8 mouse cellular contexts compared by ENCODE assay signal in genomic region chr7:24482208-24483020, GRCm38 (mm10). TPM values are rescaled to one million over a fixed set of nuclear protein-coding genes. Genes with fewer than 3 reads are reported as not detected.
DNase-seq lines count a peak whose midpoint lies in the region; ATAC-seq and TF ChIP-seq lines count a peak whose summit lies in the region.

No protein-coding gene starts in this region.

- H3K4me2 ChIP-seq in hindbrain, embryonic 15.5 days: peak overlapping the region; percentile 76
- H3K4me2 ChIP-seq in midbrain, embryonic 16.5 days (ENCODE audit: low read length): peak overlapping the region; percentile 75

- WGBS in kidney, adult 2 months: 3% methylated on average over 25 of the region's 38 CpGs
- WGBS in hindbrain, embryonic 15.5 days: 2% methylated on average over 13 of the region's 38 CpGs
- WGBS in midbrain, embryonic 16.5 days: 1% methylated on average over 16 of the region's 38 CpGs

- no peak for TF ChIP-seq POLR2A in kidney, adult 2 months (IDR thresholded peaks at IDR 0.05; ENCODE audit: low read depth, low read length)
- TF ChIP-seq POLR2A in cortical plate, adult 2 months (IDR thresholded peaks at IDR 0.05; ENCODE audit: extremely low read depth, insufficient read depth, low read length): no peak

- ATAC-seq in hindbrain, embryonic 15.5 days (ENCODE audit: low FRiP score, low read depth): peak; percentile 31
- peak; percentile 9 for ATAC-seq in midbrain, embryonic 16.5 days

- H3K9ac ChIP-seq in hindbrain, embryonic 15.5 days: peak overlapping the region; percentile 88
- H3K9ac ChIP-seq in midbrain, embryonic 16.5 days (ENCODE audit: low read depth, low read length): peak overlapping the region; percentile 90

- intact Hi-C loops in gastrocnemius, postnatal 36 days (cut with DNase I): no loop called here

- H3K4me1 ChIP-seq in kidney, adult 2 months (ENCODE audit: control insufficient read depth, insufficient read depth, low read length): peaks cover 9% of the 10 kb centered on the region
- peaks cover 2% of the 10 kb centered on the region for H3K4me1 ChIP-seq in cortical plate, adult 2 months (ENCODE audit: control insufficient read depth, insufficient read depth, low read length)
- peaks cover 71% of the 10 kb centered on the region for H3K4me1 ChIP-seq in hindbrain, embryonic 15.5 days (replicated peaks)
- peaks cover 56% of the 10 kb centered on the region for H3K4me1 ChIP-seq in midbrain, embryonic 16.5 days (ENCODE audit: control insufficient read depth, insufficient read depth, low read length)

- H3K36me3 ChIP-seq in kidney, adult 2 months (ENCODE audit: control insufficient read depth, insufficient read depth, low read length): no peaks in the 10 kb centered on the region
- no peaks in the 10 kb centered on the region for H3K36me3 ChIP-seq in hindbrain, embryonic 15.5 days
- no peaks in the 10 kb centered on the region for H3K36me3 ChIP-seq in midbrain, embryonic 16.5 days (ENCODE audit: control insufficient read depth, insufficient read depth, low read length)

- no peak for DNase-seq in kidney, adult 2 months
- no peak for DNase-seq in kidney, adult 18-20 months
- no peak for DNase-seq in urinary bladder, postnatal 4 days (ENCODE audit: low spot score in 2 of 2)
- no peak for DNase-seq in gastrocnemius, postnatal 25 days
- no peak for DNase-seq in gastrocnemius, postnatal 36 days

- H3K27me3 ChIP-seq in kidney, adult 2 months (replicated peaks; ENCODE audit: control insufficient read depth, insufficient read depth, low read length): no peaks in the 10 kb centered on the region
- no peaks in the 10 kb centered on the region for H3K27me3 ChIP-seq in hindbrain, embryonic 15.5 days
- no peaks in the 10 kb centered on the region for H3K27me3 ChIP-seq in midbrain, embryonic 16.5 days (ENCODE audit: control insufficient read depth, insufficient read depth, low read depth, low read length)

- H3K9me3 ChIP-seq in hindbrain, embryonic 15.5 days: no peaks in the 10 kb centered on the region
- H3K9me3 ChIP-seq in midbrain, embryonic 16.5 days (replicated peaks; ENCODE audit: control insufficient read depth, low read length, poor library complexity, severe bottlenecking): no peaks in the 10 kb centered on the region

- H3K27ac ChIP-seq in kidney, adult 2 months (ENCODE audit: insufficient read depth, low read depth, low read length): no peak overlapping the region
- peak overlapping the region; percentile 74 for H3K27ac ChIP-seq in cortical plate, adult 2 months (ENCODE audit: insufficient read depth, low read length)
- H3K27ac ChIP-seq in hindbrain, embryonic 15.5 days (replicated peaks): peak overlapping the region; percentile 91
- peak overlapping the region; percentile 87 for H3K27ac ChIP-seq in midbrain, embryonic 16.5 days (ENCODE audit: low read length)

- TF ChIP-seq CTCF in kidney, adult 2 months (conservative IDR thresholded peaks at IDR 0.05; ENCODE audit: insufficient read depth, insufficient read length, low read depth, low read length): no peak
- TF ChIP-seq CTCF in cortical plate, adult 2 months (IDR thresholded peaks at IDR 0.05; ENCODE audit: extremely low read depth, insufficient read depth, low read length): no peak

- peak overlapping the region; percentile 66 for H3K4me3 ChIP-seq in kidney, adult 2 months (ENCODE audit: insufficient read depth, low read depth, low read length)
- H3K4me3 ChIP-seq in cortical plate, adult 2 months (ENCODE audit: insufficient read depth, low read length): peak overlapping the region; percentile 61
- H3K4me3 ChIP-seq in hindbrain, embryonic 15.5 days: peak overlapping the region; percentile 78
- H3K4me3 ChIP-seq in midbrain, embryonic 16.5 days (ENCODE audit: low read depth, low read length): peak overlapping the region; percentile 66

RNA-seq across cellular contexts. Expression of gene Cadm4, which starts 0.6 kb away (rescaled TPM):
- 54.7 and 66.4 TPM in 2 replicates for polyA plus RNA-seq in kidney, adult 2 months (2012; rRNA removed)
- 234 and 237 TPM in 2 replicates for polyA plus RNA-seq in cortical plate, adult 2 months (2012; rRNA removed)
- polyA plus RNA-seq in hindbrain, embryonic 15.5 days (2015; fragmentation: Nextera tagmentation; extraction: Ambion mirVana): 77.9 and 80.4 TPM in 2 replicates
- polyA plus RNA-seq in midbrain, embryonic 16.5 days (2015; fragmentation: Nextera tagmentation; extraction: Ambion mirVana): 63.2 and 75.3 TPM in 2 replicates
- 1 to 10 TPM; 4.4 to 4.5 TPM for total RNA-seq in gastrocnemius, postnatal 25 days (2021)
- total RNA-seq in gastrocnemius, postnatal 36 days (2021): 1 to 10 TPM; 2.7 to 4.6 TPM

RNA-seq across cellular contexts. Expression of gene Plaur, which starts 20.1 kb away (rescaled TPM):
- polyA plus RNA-seq in kidney, adult 2 months (2012; rRNA removed): 10.1 and 12.9 TPM in 2 replicates
- 1.3 and 1.5 TPM in 2 replicates for polyA plus RNA-seq in cortical plate, adult 2 months (2012; rRNA removed)
- 1.3 and 1.5 TPM in 2 replicates for polyA plus RNA-seq in hindbrain, embryonic 15.5 days (2015; fragmentation: Nextera tagmentation; extraction: Ambion mirVana)
- polyA plus RNA-seq in midbrain, embryonic 16.5 days (2015; fragmentation: Nextera tagmentation; extraction: Ambion mirVana): 1.6 and 1.8 TPM in 2 replicates
- total RNA-seq in gastrocnemius, postnatal 25 days (2021): under 1 TPM in 1 of 2 experiments, not detected in 1; 0.75 TPM
- total RNA-seq in gastrocnemius, postnatal 36 days (2021): under 1 TPM; 0.61 to 0.64 TPM

RNA-seq across cellular contexts. Expression of gene Zfp428, which starts 24.4 kb away (rescaled TPM):
- 9.5 and 17.1 TPM in 2 replicates for polyA plus RNA-seq in kidney, adult 2 months (2012; rRNA removed)
- 71.7 and 73.4 TPM in 2 replicates for polyA plus RNA-seq in cortical plate, adult 2 months (2012; rRNA removed)
- polyA plus RNA-seq in hindbrain, embryonic 15.5 days (2015; fragmentation: Nextera tagmentation; extraction: Ambion mirVana): 281 and 307 TPM in 2 replicates
- polyA plus RNA-seq in midbrain, embryonic 16.5 days (2015; fragmentation: Nextera tagmentation; extraction: Ambion mirVana): 298 and 327 TPM in 2 replicates
- 1 to 10 TPM; 4.0 TPM for total RNA-seq in gastrocnemius, postnatal 25 days (2021)
- 1 to 10 TPM; 4.3 to 5.9 TPM for total RNA-seq in gastrocnemius, postnatal 36 days (2021)

RNA-seq across cellular contexts. Expression of gene AC161166.1, which starts 29.8 kb away (rescaled TPM):
- not detected in 2 replicates for polyA plus RNA-seq in kidney, adult 2 months (2012; rRNA removed)
- polyA plus RNA-seq in cortical plate, adult 2 months (2012; rRNA removed): not detected in 2 replicates
- polyA plus RNA-seq in hindbrain, embryonic 15.5 days (2015; fragmentation: Nextera tagmentation; extraction: Ambion mirVana): 1.00 and 1.5 TPM in 2 replicates
- 1.6 and 1.7 TPM in 2 replicates for polyA plus RNA-seq in midbrain, embryonic 16.5 days (2015; fragmentation: Nextera tagmentation; extraction: Ambion mirVana)
- total RNA-seq in gastrocnemius, postnatal 25 days (2021): not detected
- total RNA-seq in gastrocnemius, postnatal 36 days (2021): not detected

RNA-seq across cellular contexts. Expression of gene Irgc1, which starts 30.3 kb away (rescaled TPM):
- 0.33 and 0.41 TPM in 2 replicates for polyA plus RNA-seq in kidney, adult 2 months (2012; rRNA removed)
- 0.55 and 1.4 TPM in 2 replicates for polyA plus RNA-seq in cortical plate, adult 2 months (2012; rRNA removed)
- polyA plus RNA-seq in hindbrain, embryonic 15.5 days (2015; fragmentation: Nextera tagmentation; extraction: Ambion mirVana): not detected in 2 replicates
- polyA plus RNA-seq in midbrain, embryonic 16.5 days (2015; fragmentation: Nextera tagmentation; extraction: Ambion mirVana): not detected in 2 replicates
- not detected for total RNA-seq in gastrocnemius, postnatal 25 days (2021)
- total RNA-seq in gastrocnemius, postnatal 36 days (2021): not detected
